Mouse (Mus musculus) forebrain, embryonic 14.5 days (tissue): ENCODE measurements around the gene Kif1b. TPM values are rescaled to one million over a fixed set of nuclear protein-coding genes. Genes with fewer than 3 reads are reported as not detected.

ENCODE experiments used
- ATAC-seq: fragments of 200-750 bp; cut with Nextera tagmentation; 2 replicates; pipeline ENCODE4 v1.8.0; 2017; ENCODE audit warnings: mild to moderate bottlenecking, moderate library complexity
- DNase-seq: peaks from one replicate; pipeline ENCODE4 v3.0.0-alpha.2; 2015; ENCODE audit warnings: low spot score
- H3K27ac ChIP-seq: fragments of 300-500 bp; sonication (generic); 2 replicates; pipeline ENCODE4 v1.5.1; 2014; ENCODE audit warnings: low read depth, mild to moderate bottlenecking, control low read depth, low read length, moderate library complexity
- H3K27me3 ChIP-seq: fragments of 300-500 bp; sonication (generic); replicated peaks from 2 replicates; pipeline ENCODE4 v1.6.1; 2014; ENCODE audit warnings: low read length, control low read depth, mixed read lengths; ENCODE audit not compliant: control insufficient read depth, insufficient read depth
- H3K36me3 ChIP-seq: fragments of 300-500 bp; sonication (generic); 2 replicates; pipeline ENCODE4 v1.6.1; 2014; ENCODE audit warnings: low read length, control low read depth; ENCODE audit not compliant: control insufficient read depth, insufficient read depth
- H3K4me1 ChIP-seq: fragments of 300-500 bp; sonication (generic); 2 replicates; pipeline ENCODE4 v1.6.1; 2014; ENCODE audit warnings: antibody characterized with exemption, low read length, control low read depth; ENCODE audit not compliant: control insufficient read depth, insufficient read depth
- H3K4me2 ChIP-seq: fragments of 300-500 bp; sonication (generic); 2 replicates; pipeline ENCODE4 v1.6.1; 2014; ENCODE audit warnings: mild to moderate bottlenecking, control low read depth, low read length
- H3K4me3 ChIP-seq: fragments of 300-500 bp; sonication (generic); 2 replicates; pipeline ENCODE4 v1.5.1; 2014; ENCODE audit warnings: low read depth, low read length, control low read depth
- H3K9ac ChIP-seq: fragments of 300-500 bp; sonication (generic); 2 replicates; pipeline ENCODE4 v1.6.1; 2014; ENCODE audit warnings: mild to moderate bottlenecking, low read length, control low read depth, moderate library complexity
- H3K9me3 ChIP-seq: fragments of 300-500 bp; sonication (generic); replicated peaks from 2 replicates; pipeline ENCODE4 v1.6.1; 2016; ENCODE audit warnings: low read length, control low read depth, mixed read lengths; ENCODE audit not compliant: control insufficient read depth
- WGBS: fragments of 180-500 bp; shearing (Covaris S2); extraction: QIAGEN DNeasy Blood & Tissue Kit; methylation state at CpG from one replicate; pipeline ENCODE4 v1.1.7; 2014; 5-methylcytosine and 5-hydroxymethylcytosine counted together
- polyA plus RNA-seq: library from polyadenylated mRNA; unstranded; fragments of >200 nt; fragmentation: Nextera tagmentation; extraction: Ambion mirVana; gene quantifications from 2 replicates; pipeline ENCODE4 v1.2.1, GENCODE M21; 2014

Gene Kif1b
- polyA plus RNA-seq, 1 experiment from 2014 or later = 101 TPM

GRCm38 (mm10) chr4:149291061-149291460 lies 16.4 kb downstream of the Kif1b start:
- Histone ChIP-seq H3K4me1 (no peaks in the 10 kb centered on the region), H3K27me3 (no peaks in the 10 kb centered on the region), H3K9me3 (no peaks in the 10 kb centered on the region), H3K9ac (no peak overlapping the region), H3K27ac (no peak overlapping the region), H3K4me2 (no peak overlapping the region), H3K4me3 (no peak overlapping the region), H3K36me3 (peaks cover 39% of the 10 kb centered on the region)
- WGBS = 89% methylated on average over 9 of the region's 9 CpGs
- DNase-seq (no peak), ATAC-seq (no peak)

GRCm38 (mm10) chr4:149290157-149290750 lies 17.2 kb downstream of the Kif1b start:
- Histone ChIP-seq H3K4me1 (no peaks in the 10 kb centered on the region), H3K27ac (no peak overlapping the region), H3K9me3 (no peaks in the 10 kb centered on the region), H3K36me3 (peaks cover 39% of the 10 kb centered on the region), H3K4me2 (no peak overlapping the region), H3K9ac (no peak overlapping the region), H3K27me3 (no peaks in the 10 kb centered on the region), H3K4me3 (no peak overlapping the region)
- WGBS = 89% methylated on average over 7 of the region's 7 CpGs
- DNase-seq (no peak), ATAC-seq (no peak)

GRCm38 (mm10) chr4:149286287-149287137 lies 21.0 kb downstream of the Kif1b start:
- Histone ChIP-seq H3K27ac (no peak overlapping the region), H3K27me3 (no peaks in the 10 kb centered on the region), H3K9me3 (no peaks in the 10 kb centered on the region), H3K36me3 (peaks cover 39% of the 10 kb centered on the region), H3K9ac (no peak overlapping the region), H3K4me2 (no peak overlapping the region), H3K4me3 (no peak overlapping the region), H3K4me1 (no peaks in the 10 kb centered on the region)
- DNase-seq (no peak), ATAC-seq (no peak)
- WGBS = 85% methylated on average over 8 of the region's 8 CpGs

GRCm38 (mm10) chr4:149285691-149286090 lies 21.8 kb downstream of the Kif1b start:
- no peak for DNase-seq
- H3K36me3 ChIP-seq = peaks cover 33% of the 10 kb centered on the region
- no peaks in the 10 kb centered on the region for H3K27me3 ChIP-seq
- no peaks in the 10 kb centered on the region for H3K9me3 ChIP-seq
- H3K27ac ChIP-seq = no peak overlapping the region
- H3K9ac ChIP-seq = no peak overlapping the region
- H3K4me2 ChIP-seq = no peak overlapping the region
- ATAC-seq = no peak
- WGBS = 88% methylated on average over 1 of the region's 1 CpGs
- H3K4me3 ChIP-seq = no peak overlapping the region
- no peaks in the 10 kb centered on the region for H3K4me1 ChIP-seq

- no peak overlapping the region for H3K4me2 ChIP-seq
- no peaks in the 10 kb centered on the region for H3K9me3 ChIP-seq
- DNase-seq = no peak
- H3K4me3 ChIP-seq = no peak overlapping the region
- H3K36me3 ChIP-seq = peaks cover 7% of the 10 kb centered on the region; the same call in 1 of the 2 replicates
- peaks cover 8% of the 10 kb centered on the region; the same call in 1 of the 2 replicates for H3K4me1 ChIP-seq
- ATAC-seq = no peak
- no peaks in the 10 kb centered on the region for H3K27me3 ChIP-seq
- no peak overlapping the region for H3K27ac ChIP-seq
- WGBS = 96% methylated on average over 3 of the region's 3 CpGs
- H3K9ac ChIP-seq = no peak overlapping the region
Measured at GRCm38 (mm10) chr4:149283018-149283417, 24.5 kb downstream of the Kif1b start.

- DNase-seq (no peak), ATAC-seq (no peak)
- no peak overlapping the region for H3K9ac ChIP-seq
- H3K36me3 ChIP-seq = peaks cover 7% of the 10 kb centered on the region; the same call in 1 of the 2 replicates
- peaks cover 16% of the 10 kb centered on the region; the same call in 1 of the 2 replicates for H3K4me1 ChIP-seq
- WGBS = 77% methylated on average over 7 of the region's 7 CpGs
- H3K27ac ChIP-seq = no peak overlapping the region
- no peak overlapping the region for H3K4me3 ChIP-seq
- H3K27me3 ChIP-seq = no peaks in the 10 kb centered on the region
- H3K9me3 ChIP-seq = no peaks in the 10 kb centered on the region
- H3K4me2 ChIP-seq = no peak overlapping the region
Measured at GRCm38 (mm10) chr4:149282025-149282738, 25.3 kb downstream of the Kif1b start.

GRCm38 (mm10) chr4:149277571-149277970 lies 29.9 kb downstream of the Kif1b start:
- Histone ChIP-seq H3K4me3 (no peak overlapping the region), H3K9ac (no peak overlapping the region), H3K27me3 (no peaks in the 10 kb centered on the region), H3K4me2 (no peak overlapping the region), H3K9me3 (no peaks in the 10 kb centered on the region), H3K4me1 (peaks cover 16% of the 10 kb centered on the region; the same call in 1 of the 2 replicates), H3K27ac (no peak overlapping the region), H3K36me3 (peaks cover 35% of the 10 kb centered on the region)
- 70% methylated on average over 4 of the region's 4 CpGs for WGBS
- peak; percentile 73 for ATAC-seq
- peak; percentile 77 for DNase-seq

- Histone ChIP-seq H3K9me3 (no peaks in the 10 kb centered on the region), H3K4me2 (no peak overlapping the region), H3K27ac (no peak overlapping the region), H3K36me3 (peaks cover 71% of the 10 kb centered on the region), H3K4me3 (no peak overlapping the region), H3K27me3 (no peaks in the 10 kb centered on the region), H3K4me1 (peaks cover 9% of the 10 kb centered on the region; the same call in 1 of the 2 replicates), H3K9ac (no peak overlapping the region)
- DNase-seq (peak; percentile 36), ATAC-seq (no peak)
- 98% methylated on average over 1 of the region's 1 CpGs for WGBS
Measured at GRCm38 (mm10) chr4:149273128-149273527, 34.4 kb downstream of the Kif1b start.
